Mouse (Mus musculus) thymus, adult 2 months (tissue): Measurements from ENCODE around the gene Fkbp5.

ENCODE experiments used
- CTCF ChIP-seq: fragments of 200-500 bp; IDR thresholded peaks from 2 replicates; pipeline ENCODE4 v1.5.1; 2012; ENCODE audit warnings: mild to moderate bottlenecking, control low read depth, low read length, moderate library complexity, borderline replicate concordance; ENCODE audit not compliant: control insufficient read depth, poor library complexity, insufficient read depth; ENCODE audit errors: extremely low read depth
- POLR2A ChIP-seq: fragments of 200-500 bp; IDR thresholded peaks from 2 replicates; pipeline ENCODE4 v1.6.1; 2012; ENCODE audit warnings: mild to moderate bottlenecking, low read length, control low read depth, moderate library complexity; ENCODE audit not compliant: control insufficient read depth, poor library complexity, insufficient read depth; ENCODE audit errors: extremely low read depth

GRCm38 (mm10) chr17:28410731-28411130 lies 106.6 kb downstream of the Fkbp5 start:
- TF ChIP-seq CTCF, result no peak
- TF ChIP-seq POLR2A, result no peak
